Mouse (Mus musculus) embryo, embryonic 10 days (tissue): ENCODE measurements around the gene Dnajc22.
"Not testable (repeated sequence)": the region's sequence is repeated elsewhere in the genome, so short reads cannot be mapped to it uniquely, and the experiment has no call there.

Experiments
- DNase-seq: peaks from one replicate; pipeline ENCODE4 v3.0.0-alpha.2; 2015; ENCODE audit warnings: low spot score

Dnajc22 gene

DNA sequence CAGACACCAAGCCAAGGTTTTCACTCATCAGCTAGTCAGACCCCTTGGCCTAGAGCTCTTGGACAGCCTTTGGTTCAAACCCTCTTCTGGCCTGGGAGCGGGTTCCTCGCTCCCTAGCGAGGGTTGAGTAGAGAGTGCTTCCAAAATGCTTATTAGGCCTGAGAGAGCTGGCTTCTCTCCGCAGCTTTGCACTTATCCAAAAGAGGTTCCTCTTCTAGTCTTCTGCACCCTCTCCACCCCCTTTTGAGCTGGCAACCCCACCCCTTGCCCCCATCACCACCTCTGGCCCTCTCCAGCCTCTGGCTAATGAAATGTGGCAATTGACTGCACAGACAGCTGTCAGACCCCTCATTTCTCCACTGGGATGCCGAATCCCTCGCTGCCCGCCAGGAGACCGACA lies at the start of gene Dnajc22:
Dnajc22 (plus strand) TSS at position 301 of the 400 bp plus-strand sequence.
- no peak for DNase-seq

DNA sequence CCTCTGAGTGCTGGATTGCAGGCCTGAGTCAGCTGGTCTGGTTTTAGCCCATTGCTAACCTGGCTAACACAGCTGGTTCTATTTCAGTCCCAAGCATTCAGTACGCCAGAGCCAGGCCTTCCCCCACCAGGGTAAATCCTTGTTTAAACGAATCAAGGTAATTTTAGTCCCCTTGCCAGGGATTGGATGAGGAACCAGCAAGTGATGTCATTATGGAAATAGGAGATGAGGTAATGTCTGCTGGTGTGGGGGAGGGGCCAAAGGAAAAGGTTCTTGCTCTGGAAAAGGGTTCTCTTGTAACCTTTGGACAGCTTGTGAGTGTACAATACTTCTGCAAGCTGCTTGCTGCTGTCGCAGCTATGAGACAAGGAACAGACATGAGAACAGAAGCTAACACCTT lies 48.1 kb upstream of the Dnajc22 start:
- DNase-seq, result no peak

DNA sequence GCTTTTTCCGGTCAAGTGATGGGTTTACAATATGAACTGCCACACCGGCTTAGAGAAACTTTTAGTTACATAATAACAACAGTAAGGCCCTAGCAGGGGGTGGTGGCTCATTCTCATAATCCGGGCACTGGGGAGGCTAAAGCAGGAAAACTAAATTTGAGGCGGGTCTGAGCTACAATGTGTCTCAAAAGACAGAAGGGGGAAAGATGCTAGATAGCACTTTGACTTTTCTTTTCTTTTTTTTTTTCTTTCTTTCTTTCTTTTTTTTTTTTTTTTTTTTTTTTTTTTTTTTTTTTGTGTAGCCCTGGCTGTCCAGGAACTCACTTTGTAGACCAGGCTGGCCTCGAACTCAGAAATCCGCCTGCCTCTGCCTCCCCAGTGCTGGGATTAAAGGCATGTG lies 47.2 kb upstream of the Dnajc22 start:
- DNase-seq, result not testable (repeated sequence)

DNA sequence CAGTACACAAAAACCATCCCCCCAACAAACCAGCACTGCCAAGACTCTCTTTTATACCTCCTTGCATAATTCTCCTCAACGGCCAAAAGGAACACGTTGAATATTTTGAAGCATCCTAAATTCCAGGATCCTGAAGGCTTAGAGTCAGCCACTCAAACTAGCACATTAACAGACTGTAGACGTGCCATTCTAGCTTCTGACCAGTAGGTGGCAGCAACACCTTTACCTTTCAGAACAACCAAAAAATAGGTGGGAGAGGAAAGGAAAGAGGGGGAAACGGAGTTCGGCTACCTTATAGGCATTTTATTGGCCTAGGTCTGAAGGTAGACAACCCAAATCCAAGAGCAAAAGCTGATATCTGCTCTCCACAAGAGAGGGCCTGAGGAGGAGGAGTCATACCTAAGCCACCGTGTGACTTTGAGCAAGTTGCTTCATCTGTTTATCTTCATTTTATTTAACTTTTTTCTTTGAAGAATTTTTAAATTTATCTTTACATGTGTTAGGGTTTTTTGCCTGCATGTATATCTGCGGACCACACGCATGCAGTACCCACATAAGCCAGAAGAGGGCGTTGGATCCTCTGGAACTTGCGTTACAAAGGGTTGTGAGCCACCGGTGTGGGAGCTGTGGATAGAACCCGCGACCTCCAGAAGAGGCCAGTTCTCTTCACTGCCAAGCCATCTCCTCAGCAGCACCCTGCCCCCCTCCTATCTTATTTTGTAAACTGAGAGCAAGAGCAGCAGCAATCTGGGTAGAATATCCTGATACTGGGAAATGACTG lies 43.3 kb upstream of the Dnajc22 start:
- DNase-seq, result peak; percentile 90

DNA sequence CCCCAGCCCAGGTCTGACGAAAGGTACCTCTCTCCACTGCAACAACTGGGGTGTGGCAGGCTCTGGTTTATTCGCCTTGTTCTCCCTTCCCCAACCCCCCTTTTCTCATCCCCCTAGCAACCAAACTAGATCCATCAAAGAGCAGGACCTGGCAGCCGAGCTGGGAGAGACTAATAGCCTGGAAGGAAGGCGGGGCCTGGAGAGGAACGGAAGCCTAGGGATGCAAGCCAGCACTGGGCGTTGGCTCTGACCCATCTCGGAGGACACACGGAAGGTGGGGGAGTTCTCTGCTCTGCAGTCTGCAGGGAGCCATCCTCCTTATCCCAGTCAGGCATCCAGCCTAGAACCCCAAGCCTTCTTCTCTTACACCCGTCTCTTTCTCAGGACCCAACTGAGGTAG lies 39.6 kb upstream of the Dnajc22 start:
- DNase-seq, result peak; percentile 59

DNA sequence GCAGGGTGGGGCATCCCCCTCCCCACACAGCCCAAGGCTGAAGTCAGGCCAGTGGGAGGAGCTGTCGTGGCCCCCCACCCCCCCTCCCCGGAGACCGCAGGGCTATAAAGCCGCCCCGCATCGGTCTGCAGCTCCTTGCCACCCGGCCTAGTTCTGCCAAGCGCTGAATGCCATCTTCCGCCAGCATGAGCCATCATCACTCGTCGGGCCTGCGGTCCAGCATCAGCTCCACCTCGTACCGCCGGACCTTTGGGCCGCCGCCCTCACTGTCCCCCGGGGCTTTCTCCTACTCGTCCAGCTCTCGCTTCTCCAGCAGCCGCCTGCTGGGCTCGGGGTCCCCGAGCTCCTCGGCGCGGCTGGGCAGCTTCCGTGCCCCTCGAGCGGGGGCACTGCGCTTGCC lies 37.9 kb upstream of the Dnajc22 start, which contains the start of gene Prph:
Prph (plus strand) TSS at position 135 of the 400 bp plus-strand sequence.
- no peak for DNase-seq

DNA sequence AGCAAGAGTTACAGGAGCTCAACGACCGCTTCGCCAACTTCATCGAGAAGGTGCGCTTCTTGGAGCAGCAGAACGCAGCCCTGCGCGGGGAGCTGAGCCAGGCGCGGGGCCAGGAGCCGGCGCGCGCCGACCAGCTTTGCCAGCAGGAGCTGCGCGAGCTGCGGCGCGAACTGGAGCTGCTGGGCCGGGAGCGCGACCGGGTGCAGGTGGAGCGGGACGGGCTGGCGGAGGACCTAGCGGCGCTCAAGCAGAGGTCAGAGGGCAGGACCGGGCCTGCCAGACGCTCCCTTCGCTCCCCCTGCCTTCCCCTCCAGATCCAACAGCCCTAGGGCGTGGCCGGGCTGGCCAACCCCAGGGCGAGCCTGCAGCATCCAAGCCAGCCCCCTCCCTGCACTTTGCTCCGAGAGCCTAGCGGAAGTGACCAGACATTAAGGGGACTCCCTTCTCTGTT lies 37.4 kb upstream of the Dnajc22 start:
- DNase-seq, result peak; percentile 62

DNA sequence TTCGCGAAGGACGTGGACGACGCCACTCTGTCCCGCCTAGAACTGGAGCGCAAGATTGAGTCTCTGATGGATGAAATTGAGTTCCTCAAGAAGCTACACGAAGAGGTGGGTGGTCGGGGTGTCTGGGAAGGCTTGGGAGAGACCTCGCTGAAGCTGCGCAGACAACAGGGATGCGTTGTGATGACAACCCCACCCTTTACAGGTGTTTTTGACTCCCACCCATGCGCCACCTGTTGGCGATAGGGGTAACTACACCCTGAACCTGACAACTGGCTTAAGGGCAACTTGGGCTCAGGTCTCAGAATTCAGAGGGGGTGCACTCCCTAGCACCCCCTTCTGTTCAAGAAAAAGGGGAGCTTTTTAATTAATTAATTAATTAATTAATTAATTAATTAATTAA lies 36.6 kb upstream of the Dnajc22 start:
- peak; percentile 67 for DNase-seq

DNA sequence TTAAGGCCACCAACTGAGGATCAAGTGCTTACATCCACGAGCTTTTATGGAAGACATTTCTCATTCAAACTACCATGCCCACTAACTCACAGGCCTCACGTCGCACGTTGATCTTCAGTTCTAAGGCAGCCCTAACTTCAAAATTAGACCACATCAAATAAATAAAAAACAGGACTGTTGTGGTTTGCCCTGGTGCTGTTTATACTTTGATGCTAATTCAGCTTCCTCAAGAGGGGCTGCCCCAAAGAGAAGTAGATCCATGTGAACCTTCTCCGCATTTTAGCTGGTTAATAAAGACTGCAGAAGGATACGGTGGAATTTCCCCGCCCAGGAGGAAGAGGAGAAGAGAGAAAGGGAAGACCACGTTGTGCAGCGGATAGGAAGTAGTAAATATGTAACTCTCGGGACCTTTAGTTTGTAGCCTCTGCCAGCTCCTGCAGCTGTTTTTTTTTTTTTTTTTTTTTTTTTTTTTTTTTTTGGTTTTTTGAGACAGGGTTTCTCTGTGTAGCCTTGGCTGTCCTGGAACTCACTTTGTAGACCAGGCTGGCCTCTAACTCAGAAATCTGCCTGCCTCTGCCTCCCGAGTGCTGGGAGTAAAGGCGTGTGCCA lies 27.3 kb upstream of the Dnajc22 start:
- DNase-seq, result no peak

DNA sequence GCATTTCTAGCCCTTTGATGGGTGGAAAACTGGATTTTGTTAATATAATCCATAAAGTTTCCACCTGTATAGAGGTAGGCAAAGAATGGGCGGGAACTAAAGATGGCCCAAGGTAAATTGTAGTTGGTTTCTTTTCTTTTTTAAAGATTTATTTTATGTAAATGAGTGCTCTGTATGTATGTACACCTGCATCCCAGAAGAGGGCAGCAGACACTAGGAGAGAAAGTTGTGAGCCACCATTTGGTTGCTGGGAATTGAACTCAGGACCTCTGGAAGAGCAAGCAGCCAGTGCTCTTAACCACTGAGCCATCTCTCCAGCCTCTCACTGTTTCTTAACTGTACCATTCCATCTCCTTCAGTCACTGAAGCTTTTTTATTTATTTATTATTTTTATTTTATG lies 21.0 kb upstream of the Dnajc22 start:
- no peak for DNase-seq

DNA sequence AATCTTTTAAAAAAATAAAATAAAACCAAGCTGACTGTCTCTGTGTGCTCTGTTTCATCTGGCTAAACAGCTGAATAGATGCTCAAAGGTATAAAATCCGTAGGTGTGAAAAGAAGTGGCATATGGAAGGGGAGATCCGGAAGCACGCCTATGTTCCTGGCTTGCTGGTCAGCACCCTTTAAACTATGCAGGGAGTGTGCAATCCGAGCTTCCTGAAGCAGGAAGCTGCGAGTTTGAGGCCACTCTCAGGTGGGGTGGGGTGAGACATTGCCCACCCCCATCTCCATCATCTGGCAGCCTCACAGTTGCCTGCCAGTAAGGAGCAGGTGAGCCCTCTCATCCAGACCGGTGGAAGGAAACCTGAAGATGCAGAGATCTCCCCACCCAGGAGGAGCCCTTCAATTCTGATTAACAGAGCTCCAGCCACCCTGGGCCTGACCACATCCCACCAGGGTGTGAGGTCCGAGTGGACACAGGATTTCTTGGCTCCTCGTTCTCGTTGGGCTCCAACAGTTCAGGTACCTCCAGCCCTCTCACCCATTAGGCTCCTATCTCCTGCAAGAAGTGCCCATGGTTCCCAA lies 18.9 kb upstream of the Dnajc22 start, which contains the start of gene Troap:
Troap (plus strand) TSS at position 557 of the 581 bp plus-strand sequence.
- no peak for DNase-seq

DNA sequence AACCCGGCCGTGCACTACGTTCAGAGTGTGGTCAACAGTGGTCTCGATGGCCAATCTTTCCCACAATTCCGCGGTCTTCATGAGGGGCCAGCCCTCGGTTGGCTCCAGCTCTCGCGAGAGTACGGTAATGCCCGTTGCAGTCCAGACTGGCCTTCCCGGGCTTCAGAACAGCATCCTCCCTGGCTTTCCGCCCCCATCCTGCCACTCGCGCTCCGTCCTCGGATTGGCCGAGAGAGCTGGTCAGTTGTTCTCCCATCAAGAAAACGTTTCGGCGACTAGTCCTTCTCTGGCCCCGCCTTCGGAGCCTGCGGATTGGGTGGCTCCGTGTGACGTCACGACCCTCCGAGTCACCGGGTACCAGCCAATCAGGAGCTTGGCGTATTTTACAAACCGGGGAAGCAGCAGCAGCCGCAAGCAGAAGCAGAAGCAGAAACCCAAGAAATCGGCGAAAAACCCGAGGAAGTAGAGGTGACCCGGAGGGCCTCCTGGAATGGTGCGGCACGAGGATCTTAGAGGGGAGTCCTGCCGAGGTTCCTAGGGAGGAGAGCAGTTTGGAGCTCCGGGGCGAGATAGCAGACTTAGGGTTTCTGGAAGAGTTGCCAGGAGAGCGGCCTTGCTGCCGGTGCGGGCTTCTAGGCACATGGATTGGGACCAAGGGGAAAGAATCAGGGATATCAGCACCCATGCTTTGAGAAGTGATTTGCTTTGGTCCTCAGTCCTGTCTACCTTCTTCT lies 18.2 kb upstream of the Dnajc22 start:
- peak; percentile 99 for DNase-seq

DNA sequence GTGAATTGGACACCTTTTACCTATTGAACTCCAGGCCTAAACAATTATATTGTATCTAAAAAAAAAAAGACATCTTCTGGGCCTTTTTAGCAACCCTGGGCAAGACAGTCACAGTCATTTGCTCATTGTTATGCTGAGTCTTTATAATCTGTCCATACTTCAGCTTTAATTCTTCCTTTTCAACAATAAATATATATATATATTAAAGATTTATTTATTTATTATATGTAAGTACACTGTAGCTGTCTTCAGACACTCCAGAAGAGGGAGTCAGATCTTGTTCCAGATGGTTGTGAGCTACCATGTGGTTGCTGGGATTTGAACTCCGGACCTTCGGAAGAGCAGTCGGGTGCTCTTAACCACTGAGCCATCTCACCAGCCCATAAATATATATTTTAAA lies 17.0 kb upstream of the Dnajc22 start:
- DNase-seq, result not testable (repeated sequence)

DNA sequence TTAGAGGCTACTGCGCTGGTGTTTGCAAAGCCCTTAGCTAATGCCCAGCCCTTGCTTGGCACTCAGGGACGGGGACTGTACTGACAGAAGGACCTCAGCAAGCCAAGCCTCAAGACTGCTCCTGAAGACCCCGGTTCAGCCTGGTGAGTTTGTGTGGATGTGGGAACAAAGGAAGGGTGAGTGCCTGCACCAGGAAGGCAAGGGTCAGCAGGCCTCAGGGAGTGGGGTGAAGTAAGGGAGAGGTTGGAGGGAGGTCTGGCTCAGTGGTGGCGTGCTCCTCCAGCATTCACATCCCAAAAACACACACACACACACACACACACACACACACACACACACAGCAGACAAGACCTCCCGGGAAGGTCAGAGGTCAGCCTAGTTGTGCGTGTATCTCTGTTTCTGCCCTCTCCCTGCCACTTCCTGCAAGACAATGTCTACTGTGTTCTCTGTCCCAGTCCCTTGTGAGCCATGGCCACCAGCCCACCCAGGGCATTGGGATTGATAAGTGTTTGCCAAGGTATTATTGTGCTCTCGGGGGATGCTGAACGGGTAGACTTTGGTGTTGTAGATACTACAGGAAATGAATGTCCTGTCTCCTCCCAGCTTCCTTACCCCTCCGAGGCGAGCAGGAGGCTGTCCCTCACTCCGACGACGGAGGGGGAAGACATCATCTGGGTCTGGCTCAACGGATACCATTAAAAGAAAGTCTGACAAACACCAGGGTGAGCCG lies 14.6 kb upstream of the Dnajc22 start:
- DNase-seq, result no peak

DNA sequence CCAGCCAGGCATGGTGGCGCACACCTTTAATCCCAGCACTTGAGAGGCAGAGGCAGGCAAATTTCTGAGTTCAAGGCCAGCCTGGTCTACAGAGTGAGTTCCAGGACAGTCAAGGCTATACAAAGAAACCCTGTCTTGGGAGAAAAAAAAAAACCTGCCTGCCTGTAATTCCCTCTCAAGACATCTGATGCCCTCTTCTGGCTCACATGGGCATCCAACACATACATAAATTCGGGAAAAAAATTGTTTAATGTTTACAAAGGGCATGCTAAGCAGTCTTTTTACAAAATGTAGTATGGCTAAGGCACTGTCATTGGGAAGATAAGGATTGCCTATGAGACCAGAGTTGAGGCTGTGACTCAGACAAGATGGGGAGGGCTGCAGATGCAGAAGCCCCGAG lies 13.2 kb upstream of the Dnajc22 start:
- no peak for DNase-seq

DNA sequence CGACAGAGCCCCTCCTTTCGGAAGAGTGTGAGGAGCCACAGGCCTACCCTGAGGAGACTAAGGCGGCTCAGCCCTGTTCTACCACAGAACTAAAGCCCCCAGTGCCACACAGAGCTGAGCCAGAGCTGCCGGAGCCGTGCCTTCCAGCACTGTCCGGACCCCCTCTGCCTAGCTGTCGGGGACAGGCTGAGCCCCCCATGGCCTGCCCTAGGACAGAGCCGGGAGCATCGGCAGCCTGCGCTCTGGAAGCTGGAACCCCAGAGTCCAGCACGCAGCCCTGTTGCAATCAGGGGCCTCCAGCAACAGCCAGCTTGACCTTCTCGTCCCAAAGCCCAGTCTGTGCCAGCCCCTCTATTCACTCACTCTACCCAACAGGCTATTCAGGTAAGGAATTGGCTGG lies 10.6 kb upstream of the Dnajc22 start:
- DNase-seq, result no peak

DNA sequence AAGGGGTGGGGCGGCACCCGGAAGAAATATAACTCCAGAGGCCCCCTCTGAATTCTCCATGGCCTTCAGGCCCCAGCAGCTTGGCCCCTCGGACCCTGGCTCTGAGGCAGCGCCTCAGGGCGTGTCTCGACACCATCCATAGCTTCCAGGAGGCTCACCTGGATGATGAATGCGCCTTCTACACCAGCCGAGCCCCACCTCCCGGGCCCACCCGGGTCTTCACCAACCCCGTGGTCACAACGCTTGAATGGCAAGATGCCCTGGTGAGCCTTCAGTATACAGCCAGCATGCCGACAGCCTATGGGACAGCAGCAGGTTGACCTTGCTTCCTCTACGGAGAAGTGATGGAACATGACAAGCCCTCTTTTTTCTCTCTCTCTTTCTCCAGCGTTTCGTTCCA lies 10.1 kb upstream of the Dnajc22 start:
- DNase-seq, result no peak

DNA sequence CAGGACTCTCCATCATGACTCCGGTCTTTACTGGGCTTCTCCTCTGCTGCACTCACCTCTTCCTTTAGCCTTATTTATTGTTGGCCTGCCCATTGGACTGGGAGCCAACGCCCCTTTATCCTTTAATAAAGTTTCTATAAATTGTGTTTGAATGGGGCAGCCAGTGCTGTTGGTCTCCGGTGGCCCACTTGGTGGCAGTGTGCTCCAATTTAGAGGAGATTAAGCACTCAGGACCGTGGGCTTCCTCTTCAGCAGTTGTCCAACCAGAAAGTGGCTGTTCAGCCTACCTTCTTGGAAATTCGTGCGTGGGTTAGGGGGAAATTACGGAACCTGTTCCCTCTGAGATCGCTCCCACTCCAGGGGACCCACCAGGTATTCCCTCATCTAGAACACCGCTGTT lies 9.7 kb upstream of the Dnajc22 start:
- peak; percentile 70 for DNase-seq

DNA sequence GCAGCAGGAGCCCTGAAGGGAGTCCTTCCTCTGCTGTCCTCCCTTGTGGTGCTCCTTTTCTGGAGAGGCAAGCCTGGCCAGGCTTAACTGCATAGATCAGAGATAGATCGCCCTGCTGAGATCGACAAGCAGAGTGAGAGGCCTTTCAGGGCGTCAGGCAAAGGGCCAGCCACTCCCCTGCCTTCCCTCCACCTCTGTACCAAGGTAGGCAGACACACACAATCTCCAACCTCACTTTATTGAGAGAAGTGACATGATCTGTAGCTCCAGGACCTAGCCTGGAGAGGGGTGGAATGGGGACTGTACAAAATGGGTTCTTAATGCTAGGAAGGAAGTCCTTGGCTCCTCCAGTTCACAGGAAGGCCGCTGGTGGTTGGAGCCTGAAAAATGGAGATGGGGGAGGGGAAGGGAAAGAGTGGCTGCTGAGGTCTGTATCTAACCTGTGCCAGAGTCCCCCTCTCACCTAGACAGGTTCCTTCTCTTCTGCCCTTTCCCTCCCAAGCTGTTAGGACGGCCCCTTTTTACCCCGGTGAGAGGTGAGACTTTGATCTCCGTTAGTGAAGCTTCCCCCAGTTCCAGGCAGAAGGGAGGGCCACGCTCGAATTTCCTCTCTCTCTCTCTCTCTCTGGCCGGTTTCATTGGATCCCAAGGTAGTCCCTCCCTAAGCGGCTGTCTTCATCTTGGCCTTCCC lies 9.0 kb upstream of the Dnajc22 start:
- peak; percentile 51 for DNase-seq

DNA sequence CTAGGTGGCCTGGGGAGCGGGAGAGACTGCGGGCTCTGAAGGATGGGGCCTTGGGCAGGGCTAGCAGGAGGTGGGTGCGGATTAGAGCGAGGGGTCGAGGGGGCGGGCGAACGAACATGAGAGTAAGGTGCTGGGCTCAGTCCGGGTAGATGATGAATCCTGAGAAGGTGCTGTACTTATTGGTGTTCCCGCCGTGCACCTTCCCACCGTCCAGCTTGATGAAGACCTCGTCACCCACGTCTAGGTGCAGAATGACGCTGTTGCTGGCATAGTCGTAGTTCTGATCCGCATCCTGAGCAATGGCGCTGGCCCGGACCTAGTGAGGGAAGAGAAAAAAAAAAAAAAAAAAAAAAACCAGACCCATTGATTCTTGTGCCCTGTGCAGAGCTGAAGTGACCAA lies 8.4 kb upstream of the Dnajc22 start:
- DNase-seq, result no peak

DNA sequence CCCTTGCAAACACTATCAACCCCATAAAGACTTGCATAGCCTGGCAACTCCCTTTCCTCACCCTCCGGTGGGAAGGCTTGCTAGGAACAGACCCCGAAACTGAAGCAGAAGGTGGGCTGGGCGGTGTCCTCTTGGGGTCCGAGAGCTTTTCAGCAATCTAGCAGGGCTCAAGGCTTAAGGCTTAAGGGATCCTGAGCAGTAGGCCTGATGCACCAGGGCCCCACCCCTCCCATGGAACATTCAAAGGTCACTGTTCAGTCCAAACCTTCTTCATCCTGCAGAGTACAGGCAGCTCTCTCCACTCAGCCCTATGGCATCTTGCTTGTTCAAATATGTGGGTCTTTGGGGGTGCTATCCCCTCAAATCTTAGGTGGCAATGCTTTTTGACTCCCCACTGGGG lies 7.0 kb upstream of the Dnajc22 start:
- DNase-seq, result no peak
